ENCODE assay signal across 7 mouse cellular contexts in the genomic region with DNA sequence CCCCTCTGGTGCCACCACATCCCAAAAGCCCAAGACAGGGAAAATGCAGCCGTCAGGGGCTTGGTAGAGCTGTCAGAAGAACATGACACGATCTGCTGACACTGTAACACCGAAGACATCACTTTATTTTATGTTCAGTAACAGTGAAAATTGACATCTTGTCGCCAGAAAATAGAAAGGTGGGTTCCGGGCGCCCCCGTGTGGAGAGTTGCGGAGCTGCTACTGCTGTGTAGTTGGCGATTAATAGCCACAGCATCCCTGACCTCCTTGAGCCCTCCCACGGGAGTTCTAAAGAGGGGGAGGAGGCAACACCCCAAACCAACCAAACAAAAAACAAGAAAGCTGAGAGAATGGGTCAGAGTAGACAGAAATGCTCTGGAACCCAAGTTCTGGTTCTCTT. TPM values are rescaled to one million over a fixed set of nuclear protein-coding genes. Genes with fewer than 3 reads are reported as not detected.
DNase-seq lines count a peak whose midpoint lies in the region; TF ChIP-seq lines count a peak whose summit lies in the region.

No protein-coding gene starts in this region.

- H3K4me3 ChIP-seq in CH12.LX (replicated peaks in 1 of 3; ENCODE audit: low read depth in 2 of 3, low read length in 2 of 3, poor library complexity in 1 of 3): no peak overlapping the region

- intact Hi-C loops in heart, postnatal 14 days (cut with DNase I): loop anchor here (1.0 to 2.0 kb wide), 2 partner anchors 40 to 107 kb away; no protein-coding TSS in a partner anchor

- H3K79me2 ChIP-seq in CH12.LX (replicated peaks; ENCODE audit: control insufficient read depth, extremely low read depth, insufficient read depth, poor library complexity, severe bottlenecking): no peaks in the 10 kb centered on the region

- no peak overlapping the region for H3K4me2 ChIP-seq in CH12.LX (ENCODE audit: insufficient read depth, low read depth, poor library complexity, severe bottlenecking)

- H3K4me1 ChIP-seq in CH12.LX (ENCODE audit: control insufficient read depth in 1 of 2, insufficient read depth in 2 of 2): peaks cover 0 to 5% of the 10 kb centered on the region in 2 experiments; a peak in 2 of 4 replicates

- no peak for TF ChIP-seq EP300 in CH12.LX (IDR thresholded peaks at IDR 0.05; ENCODE audit: low read length)

- peak; percentile 45 for DNase-seq in CH12.LX (ENCODE audit: extremely low read depth)
- peak; percentile 77 to 81 for DNase-seq in adrenal gland, adult 18-20 months (ENCODE audit: low spot score in 2 of 2)
- peak; percentile 85 for DNase-seq in embryo, embryonic 10.5 days (ENCODE audit: low spot score)
- peak; percentile 79 to 87 for DNase-seq in heart, postnatal 14 days
- peak; percentile 80 for DNase-seq in layer of hippocampus, postnatal 36 days
- peak; percentile 75 for DNase-seq in mesoderm, embryonic 11.5 days (ENCODE audit: low read depth, low spot score)
- peak; percentile 56 to 69 for DNase-seq in right cerebral cortex, postnatal 36 days (ENCODE audit: low spot score in 2 of 2)

- no peak for TF ChIP-seq POLR2A in CH12.LX (IDR thresholded peaks at IDR 0.05; ENCODE audit: low read depth, low read length)

- in situ Hi-C loops in CH12.LX (cut with MboI; ENCODE audit: low pct_ligation_motif_present, low pct_unique_long_range_greater_than_20kb, low sequenced_read_pairs): loop anchor here (5.0 to 25.0 kb wide), 3 partner anchors 38 to 433 kb away; no protein-coding TSS in a partner anchor

- no peak overlapping the region for H3K9ac ChIP-seq in CH12.LX (ENCODE audit: insufficient read depth, low read depth)

- TF ChIP-seq CTCF in CH12.LX (conservative IDR thresholded peaks at IDR 0.05 in 1 of 2, IDR thresholded peaks at IDR 0.05 in 1 of 2; ENCODE audit: low read depth in 2 of 2, low read length in 2 of 2): peak; percentile 73 to 94

- dilution Hi-C loops in CH12.LX (cut with MboI; ENCODE audit: extremely low pct_ligation_motif_present, extremely low pct_unique_long_range_greater_than_20kb, low sequenced_read_pairs): no loop called here

- no peak overlapping the region for H3K27ac ChIP-seq in CH12.LX (ENCODE audit: insufficient read depth, low read depth)

- TF ChIP-seq RAD21 in CH12.LX (IDR thresholded peaks at IDR 0.05; ENCODE audit: low read depth, low read length): peak; percentile 95

- H3K27me3 ChIP-seq in CH12.LX (replicated peaks): no peaks in the 10 kb centered on the region

- H3K9me3 ChIP-seq in CH12.LX (replicated peaks; ENCODE audit: low read length): no peaks in the 10 kb centered on the region

- peaks cover 8 to 84% of the 10 kb centered on the region in 2 experiments for H3K36me3 ChIP-seq in CH12.LX (replicated peaks in 1 of 2; ENCODE audit: control insufficient read depth in 1 of 2, insufficient read depth in 1 of 2, low read length in 1 of 2)

TF ChIP-seq in CH12.LX, 34 proteins besides CTCF, POLR2A, EP300 and RAD21:
- TF ChIP-seq ZC3H11A (IDR thresholded peaks at IDR 0.05; ENCODE audit: low read depth, low read length) (peak; percentile 87), USF1 (IDR thresholded peaks at IDR 0.05; ENCODE audit: low read depth, low read length) (no peak), USF2 (conservative IDR thresholded peaks at IDR 0.05; ENCODE audit: low read depth, low read length) (no peak), MAZ (IDR thresholded peaks at IDR 0.05; ENCODE audit: low read depth, low read length) (no peak), ETS1 (conservative IDR thresholded peaks at IDR 0.05; ENCODE audit: low read depth, low read length) (no peak), ZKSCAN1 (IDR thresholded peaks at IDR 0.05; ENCODE audit: borderline replicate concordance, low read depth, low read length) (no peak), SMC3 (IDR thresholded peaks at IDR 0.05; ENCODE audit: low read depth, low read length) (peak; percentile 98), SIN3A (IDR thresholded peaks at IDR 0.05; ENCODE audit: low read length) (no peak), MAX (IDR thresholded peaks at IDR 0.05; ENCODE audit: low read length) (no peak), KAT2A (IDR thresholded peaks at IDR 0.05; ENCODE audit: insufficient replicate concordance, low read length) (no peak), NRF1 (IDR thresholded peaks at IDR 0.05; ENCODE audit: low read depth, low read length) (no peak), TCF12 (IDR thresholded peaks at IDR 0.05; ENCODE audit: low read depth, low read length) (no peak)
TF ChIP-seq in CH12.LX: peak in this region for 2.

RNA-seq across cellular contexts. Expression of a gene that starts 34.6 kb away (rescaled TPM):
- total RNA-seq in CH12.LX (2012; rRNA removed) (165 and 201 TPM in 2 replicates), CH12.LX (2014; rRNA removed) (369 and 395 TPM in 2 replicates)
- 217 and 230 TPM in 2 replicates for polyA plus RNA-seq in CH12.LX (2012; ENCODE audit: insufficient read length, low read depth)
- total RNA-seq in adrenal gland, adult 18-20 months (2021): 10 to 100 TPM; 75.1 to 82.3 TPM
- total RNA-seq in heart, postnatal 14 days (2021): 10 to 100 TPM; 46.4 to 52.0 TPM
- 10 to 100 TPM; 39.2 to 47.4 TPM for total RNA-seq in layer of hippocampus, postnatal 36 days (2021)

RNA-seq across cellular contexts. Expression of a gene that starts 42.9 kb away (rescaled TPM):
- total RNA-seq in CH12.LX (2012; rRNA removed) (12.8 and 14.2 TPM in 2 replicates), CH12.LX (2014; rRNA removed) (5.0 and 6.4 TPM in 2 replicates)
- polyA plus RNA-seq in CH12.LX (2012; ENCODE audit: insufficient read length, low read depth): 21.1 and 25.2 TPM in 2 replicates
- total RNA-seq in adrenal gland, adult 18-20 months (2021): 10 to 100 TPM in 1 of 2 experiments, 1 to 10 TPM in 1; 6.9 to 13.1 TPM
- total RNA-seq in heart, postnatal 14 days (2021): under 1 TPM; 0.80 to 0.96 TPM
- total RNA-seq in layer of hippocampus, postnatal 36 days (2021): 10 to 100 TPM; 91.7 to 95.3 TPM

RNA-seq across cellular contexts. Expression of a gene that starts 44.6 kb away (rescaled TPM):
- total RNA-seq in CH12.LX (2012; rRNA removed) (43.8 and 51.4 TPM in 2 replicates), CH12.LX (2014; rRNA removed) (54.3 and 70.8 TPM in 2 replicates)
- polyA plus RNA-seq in CH12.LX (2012; ENCODE audit: insufficient read length, low read depth): 40.7 and 46.1 TPM in 2 replicates
- 10 to 100 TPM; 77.6 to 81.6 TPM for total RNA-seq in adrenal gland, adult 18-20 months (2021)
- total RNA-seq in heart, postnatal 14 days (2021): 10 to 100 TPM; 54.1 to 56.9 TPM
- 10 to 100 TPM; 65.3 to 73.6 TPM for total RNA-seq in layer of hippocampus, postnatal 36 days (2021)

Comparison
In these comparisons a context has a peak if more than half of its experiments do, and no peak if none do; other contexts are left out.
1. RNA of a gene that starts 42.9 kb away (total RNA-seq): 91.7 to 95.3 TPM in layer of hippocampus, postnatal 36 days; 5.0 to 14.2 TPM in CH12.LX, 6.9 to 13.1 TPM in adrenal gland, adult 18-20 months and 0.80 to 0.96 TPM in heart, postnatal 14 days; every median in the first group is over 4 times any median in the second.
2. Peak in every context shown above with its lines, with median percentiles within 50 percentile points of each other: DNase-seq.